Comparison of ENCODE assay signal across 8 mouse cellular contexts in genomic region chr9:122117112-122117616, GRCm38 (mm10). TPM values are rescaled to one million over a fixed set of nuclear protein-coding genes. Genes with fewer than 3 reads are reported as not detected.
A peak's percentile ranks its signal among the peaks of the same experiment; 100 is the strongest.
DNase-seq lines count a peak whose midpoint lies in the region; ATAC-seq lines count a peak whose summit lies in the region.

Gene Snrk (plus strand): TSS chr9:122117266.

- H3K4me2 ChIP-seq in forebrain, embryonic 11.5 days (ENCODE audit: low read depth, low read length, severe bottlenecking), result peak within 1 kb of the TSS; percentile 90
- H3K4me2 ChIP-seq in heart, embryonic 15.5 days, result peak within 1 kb of the TSS; percentile 71
- peak within 1 kb of the TSS; percentile 91 for H3K4me2 ChIP-seq in liver, embryonic 12.5 days

- H3K9me3 ChIP-seq in forebrain, embryonic 11.5 days (ENCODE audit: control insufficient read depth, low read length), result no peaks in the 10 kb centered on the region
- no peaks in the 10 kb centered on the region for H3K9me3 ChIP-seq in heart, embryonic 15.5 days (replicated peaks)
- H3K9me3 ChIP-seq in liver, embryonic 12.5 days (replicated peaks), result no peaks in the 10 kb centered on the region

- peak within 1 kb of the TSS; percentile 77 for H3K27ac ChIP-seq in forebrain, embryonic 11.5 days (ENCODE audit: low read depth, low read length)
- H3K27ac ChIP-seq in heart, embryonic 15.5 days, result peak within 1 kb of the TSS; percentile 84
- peak within 1 kb of the TSS; percentile 93 for H3K27ac ChIP-seq in liver, embryonic 12.5 days

- peak within 1 kb of the TSS; percentile 94 for H3K4me3 ChIP-seq in forebrain, embryonic 11.5 days (ENCODE audit: low read depth, low read length)
- H3K4me3 ChIP-seq in heart, embryonic 15.5 days, result peak within 1 kb of the TSS; percentile 84
- peak within 1 kb of the TSS; percentile 88 for H3K4me3 ChIP-seq in liver, embryonic 12.5 days

- peak within 1 kb of the TSS; percentile 91 for H3K9ac ChIP-seq in forebrain, embryonic 11.5 days (ENCODE audit: low read length)
- peak within 1 kb of the TSS; percentile 96 for H3K9ac ChIP-seq in heart, embryonic 15.5 days
- peak within 1 kb of the TSS; percentile 92 for H3K9ac ChIP-seq in liver, embryonic 12.5 days

- ATAC-seq in forebrain, embryonic 11.5 days (replicated peaks; ENCODE audit: low FRiP score), result peak; percentile 97
- peak; percentile 94 for ATAC-seq in heart, embryonic 15.5 days (replicated peaks; ENCODE audit: insufficient number of reproducible peaks, insufficient read depth, low FRiP score, low read depth)
- ATAC-seq in liver, embryonic 12.5 days, result peak; percentile 95

- no peaks in the 10 kb centered on the region for H3K36me3 ChIP-seq in forebrain, embryonic 11.5 days (ENCODE audit: control insufficient read depth, insufficient read depth, low read length)
- H3K36me3 ChIP-seq in heart, embryonic 15.5 days, result no peaks in the 10 kb centered on the region
- H3K36me3 ChIP-seq in liver, embryonic 12.5 days, result peaks cover 3% of the 10 kb centered on the region; the same call in 1 of the 2 replicates
- H3K36me3 ChIP-seq in splenic B cell, adult 2 months (ENCODE audit: control insufficient read depth, insufficient read depth, low read length, poor library complexity, severe bottlenecking), result no peaks in the 10 kb centered on the region

- H3K4me1 ChIP-seq in forebrain, embryonic 11.5 days (replicated peaks; ENCODE audit: control insufficient read depth, insufficient read depth, low read length), result peaks cover 2% of the 10 kb centered on the region; the same call in 1 of the 2 replicates
- H3K4me1 ChIP-seq in heart, embryonic 15.5 days (replicated peaks), result peaks cover 24% of the 10 kb centered on the region
- peaks cover 50% of the 10 kb centered on the region for H3K4me1 ChIP-seq in liver, embryonic 12.5 days

- peak; percentile 77 to 80 for DNase-seq in CD8-positive naive resting alpha-beta T cell, adult 2 months (ENCODE audit: low read depth in 2 of 2, low spot score in 2 of 2)
- DNase-seq in c-Kit-positive CD71-negative TER-119-negative erythroid progenitor cells, embryonic 14.5 days (ENCODE audit: low read depth), result peak; percentile 56
- peak; percentile 94 for DNase-seq in forebrain, embryonic 11.5 days (ENCODE audit: low spot score)
- DNase-seq in kidney, postnatal 14 days, result peak; percentile 93
- DNase-seq in naive thymus-derived CD4-positive, alpha-beta T cell, adult 2 months (ENCODE audit: low read depth), result peak; percentile 91
- peak; percentile 91 for DNase-seq in splenic B cell, adult 2 months (ENCODE audit: low read depth, low spot score)

- H3K27me3 ChIP-seq in forebrain, embryonic 11.5 days (ENCODE audit: control insufficient read depth, insufficient read depth, low read length), result no peaks in the 10 kb centered on the region
- no peaks in the 10 kb centered on the region for H3K27me3 ChIP-seq in heart, embryonic 15.5 days
- peaks cover 3% of the 10 kb centered on the region; the same call in 1 of the 2 replicates for H3K27me3 ChIP-seq in liver, embryonic 12.5 days (replicated peaks)
- H3K27me3 ChIP-seq in splenic B cell, adult 2 months (ENCODE audit: control insufficient read depth, insufficient read depth, low read length, poor library complexity, severe bottlenecking), result no peaks in the 10 kb centered on the region; the same call in 1 of the 2 replicates

- WGBS in forebrain, embryonic 11.5 days, result 0% methylated on average over 47 of the region's 67 CpGs
- under 1% methylated on average over 66 of the region's 67 CpGs for WGBS in heart, embryonic 15.5 days
- under 1% methylated on average over 67 of the region's 67 CpGs for WGBS in liver, embryonic 12.5 days (ENCODE audit: insufficient replicate concordance)

RNA-seq across cellular contexts. Expression of gene Snrk, which starts in this region (rescaled TPM):
- 31.5 and 42.4 TPM in 2 replicates for polyA plus RNA-seq in forebrain, embryonic 11.5 days (2014; fragmentation: Nextera tagmentation; extraction: Ambion mirVana)
- 47.3 and 49.9 TPM in 2 replicates for polyA plus RNA-seq in heart, embryonic 15.5 days (2015; fragmentation: Nextera tagmentation; extraction: Ambion mirVana)
- polyA plus RNA-seq in liver, embryonic 12.5 days (2016; fragmentation: Nextera tagmentation; extraction: Ambion mirVana), result 23.6 and 25.8 TPM in 2 replicates

Comparison
In these comparisons a context has a peak if more than half of its experiments do, and no peak if none do; other contexts are left out.
1. Peak in every context shown above with its lines: DNase-seq, ATAC-seq, H3K4me3 ChIP-seq and H3K27ac ChIP-seq.